In the genomic region with DNA sequence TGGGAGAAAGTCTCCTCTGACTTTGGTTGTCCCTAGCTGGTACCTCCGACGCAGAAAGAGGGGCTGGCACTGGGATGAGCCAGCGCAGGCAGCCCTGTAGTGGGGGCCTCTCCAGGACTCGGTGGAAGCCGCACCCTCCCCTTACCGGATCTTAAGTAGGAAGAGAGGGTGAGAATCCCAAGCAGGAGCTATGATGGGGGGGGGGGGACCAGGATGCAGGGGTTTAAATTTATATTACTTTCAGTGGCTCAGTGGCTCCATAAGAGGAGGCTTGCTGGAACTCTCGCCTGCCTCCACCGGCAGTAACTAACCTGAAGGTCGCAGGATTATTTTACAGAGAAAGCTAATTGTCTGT, we compare ENCODE assay signal across 12 mouse cellular contexts. TPM values are rescaled to one million over a fixed set of nuclear protein-coding genes. Genes with fewer than 3 reads are reported as not detected.
DNase-seq lines count a peak whose midpoint lies in the region; ATAC-seq and TF ChIP-seq lines count a peak whose summit lies in the region.
"Had no signal": no experiment of that assay in that cellular context is flagged by ENCODE, and none has a peak within 500 bp of the region (broad histone marks: within the 10 kb centered on the region; RNA-seq: fewer than 3 reads in every experiment).

No protein-coding gene starts in this region.

- no peak overlapping the region for H3K4me2 ChIP-seq in hindbrain, postnatal 0 days (ENCODE audit: low read depth, low read length)
- no peak overlapping the region for H3K4me2 ChIP-seq in embryonic facial prominence, embryonic 11.5 days (ENCODE audit: low read depth, low read length)
- H3K4me2 ChIP-seq in forebrain, postnatal 0 days (ENCODE audit: low read depth) = peak overlapping the region; percentile 19; the same call in 1 of the 2 replicates
- H3K4me2 ChIP-seq in midbrain, embryonic 14.5 days (ENCODE audit: low read length) = peak overlapping the region; percentile 34

- peaks cover 70% of the 10 kb centered on the region for H3K4me1 ChIP-seq in hindbrain, embryonic 10.5 days (replicated peaks)
- H3K4me1 ChIP-seq in hindbrain, postnatal 0 days (ENCODE audit: insufficient read depth, low read length) = 0 out of 2 replicates have a peak, but pooled peaks cover 3% of the 10 kb centered on the region
- H3K4me1 ChIP-seq in embryonic facial prominence, embryonic 11.5 days (ENCODE audit: control insufficient read depth, insufficient read depth, low read length) = no peaks in the 10 kb centered on the region; the same call in 1 of the 2 replicates
- H3K4me1 ChIP-seq in forebrain, postnatal 0 days (ENCODE audit: insufficient read depth) = no peaks in the 10 kb centered on the region
- peaks cover 39% of the 10 kb centered on the region; the same call in 1 of the 2 replicates for H3K4me1 ChIP-seq in midbrain, embryonic 14.5 days (ENCODE audit: control insufficient read depth, insufficient read depth, low read length)

- WGBS in hindbrain, embryonic 10.5 days = under 1% methylated on average over 9 of the region's 9 CpGs
- WGBS in hindbrain, postnatal 0 days = 2% methylated on average over 9 of the region's 9 CpGs
- under 1% methylated on average over 9 of the region's 9 CpGs for WGBS in embryonic facial prominence, embryonic 11.5 days
- WGBS in forebrain, postnatal 0 days = 8% methylated on average over 9 of the region's 9 CpGs
- 0% methylated on average over 9 of the region's 9 CpGs for WGBS in midbrain, embryonic 14.5 days

- ATAC-seq in hindbrain, postnatal 0 days = no peak
- 0 out of 2 replicates have a peak, but pooled peaks have one; percentile 2 for ATAC-seq in embryonic facial prominence, embryonic 11.5 days (replicated peaks; ENCODE audit: insufficient number of reproducible peaks, low FRiP score, low TSS enrichment, low read depth)
- ATAC-seq in forebrain, postnatal 0 days = no peak
- ATAC-seq in midbrain, embryonic 14.5 days (ENCODE audit: low FRiP score, low TSS enrichment) = no peak
- ATAC-seq: liver, postnatal 0 days had no signal

- H3K4me3 ChIP-seq in hindbrain, embryonic 10.5 days = peak overlapping the region; percentile 32
- H3K4me3 ChIP-seq in hindbrain, postnatal 0 days (ENCODE audit: low read length) = no peak overlapping the region
- no peak overlapping the region for H3K4me3 ChIP-seq in embryonic facial prominence, embryonic 11.5 days (ENCODE audit: low read depth, low read length)
- 0 out of 2 replicates have a peak overlapping the region, but pooled peaks have one; percentile 2 for H3K4me3 ChIP-seq in forebrain, postnatal 0 days (ENCODE audit: low read depth, low read length)
- H3K4me3 ChIP-seq in midbrain, embryonic 14.5 days (replicated peaks; ENCODE audit: low read depth, low read length) = no peak overlapping the region

- DNase-seq in hindbrain, embryonic 10.5 days (ENCODE audit: low spot score) = no peak
- no peak for DNase-seq in hindbrain, postnatal 0 days (ENCODE audit: low spot score)
- DNase-seq in embryonic facial prominence, embryonic 11.5 days (ENCODE audit: low spot score) = no peak
- DNase-seq in forebrain, postnatal 0 days = no peak
- DNase-seq in midbrain, embryonic 14.5 days = no peak
- DNase-seq in urinary bladder, postnatal 4 days (ENCODE audit: low spot score in 2 of 2) = no peak
- DNase-seq in layer of hippocampus, postnatal 14 days (ENCODE audit: low spot score in 2 of 2) = no peak
- DNase-seq in right cerebral cortex, adult 18-20 months = no peak
- DNase-seq: gastrocnemius, postnatal 14 days; kidney, adult 11 months; liver, postnatal 0 days had no signal

- peak overlapping the region; percentile 75 for H3K27ac ChIP-seq in hindbrain, embryonic 10.5 days
- no peak overlapping the region for H3K27ac ChIP-seq in hindbrain, postnatal 0 days
- H3K27ac ChIP-seq in embryonic facial prominence, embryonic 11.5 days (replicated peaks; ENCODE audit: low read depth, low read length) = no peak overlapping the region
- H3K27ac ChIP-seq in forebrain, postnatal 0 days (ENCODE audit: low read depth, low read length) = no peak overlapping the region
- H3K27ac ChIP-seq in midbrain, embryonic 14.5 days (replicated peaks; ENCODE audit: low read depth, low read length) = no peak overlapping the region

- no peak overlapping the region for H3K9ac ChIP-seq in hindbrain, postnatal 0 days (replicated peaks; ENCODE audit: low read length)
- no peak overlapping the region for H3K9ac ChIP-seq in embryonic facial prominence, embryonic 11.5 days (replicated peaks; ENCODE audit: low read length)
- no peak overlapping the region for H3K9ac ChIP-seq in forebrain, postnatal 0 days
- no peak overlapping the region for H3K9ac ChIP-seq in midbrain, embryonic 14.5 days (replicated peaks; ENCODE audit: low read length)
- H3K9ac ChIP-seq: liver, postnatal 0 days had no signal

- no peak for TF ChIP-seq CTCF in hindbrain, postnatal 0 days (IDR thresholded peaks at IDR 0.05; ENCODE audit: low read depth)
- TF ChIP-seq CTCF in forebrain, postnatal 0 days (IDR thresholded peaks at IDR 0.05; ENCODE audit: low read depth) = no peak

- no peaks in the 10 kb centered on the region for H3K36me3 ChIP-seq in hindbrain, embryonic 10.5 days
- no peaks in the 10 kb centered on the region for H3K36me3 ChIP-seq in hindbrain, postnatal 0 days (ENCODE audit: insufficient read depth, low read length)
- H3K36me3 ChIP-seq in embryonic facial prominence, embryonic 11.5 days (replicated peaks; ENCODE audit: control insufficient read depth, insufficient read depth, low read depth, low read length) = no peaks in the 10 kb centered on the region
- H3K36me3 ChIP-seq in forebrain, postnatal 0 days (ENCODE audit: insufficient read depth) = no peaks in the 10 kb centered on the region
- no peaks in the 10 kb centered on the region for H3K36me3 ChIP-seq in midbrain, embryonic 14.5 days (ENCODE audit: control insufficient read depth, insufficient read depth, low read length)

- H3K27me3 ChIP-seq in hindbrain, embryonic 10.5 days (ENCODE audit: insufficient read depth, poor library complexity, severe bottlenecking) = peaks cover 100% of the 10 kb centered on the region
- H3K27me3 ChIP-seq in hindbrain, postnatal 0 days (ENCODE audit: insufficient read depth, low read length) = peaks cover 60% of the 10 kb centered on the region
- peaks cover 66% of the 10 kb centered on the region for H3K27me3 ChIP-seq in embryonic facial prominence, embryonic 11.5 days (ENCODE audit: control insufficient read depth, insufficient read depth, low read length)
- H3K27me3 ChIP-seq in forebrain, postnatal 0 days (ENCODE audit: insufficient read depth, low read length) = peaks cover 39% of the 10 kb centered on the region
- H3K27me3 ChIP-seq in midbrain, embryonic 14.5 days (ENCODE audit: control insufficient read depth, insufficient read depth, low read length) = peaks cover 82% of the 10 kb centered on the region

- no peaks in the 10 kb centered on the region for H3K9me3 ChIP-seq in hindbrain, embryonic 10.5 days
- no peaks in the 10 kb centered on the region for H3K9me3 ChIP-seq in hindbrain, postnatal 0 days (ENCODE audit: low read length)
- H3K9me3 ChIP-seq in embryonic facial prominence, embryonic 11.5 days (replicated peaks; ENCODE audit: control insufficient read depth, low read length) = no peaks in the 10 kb centered on the region
- H3K9me3 ChIP-seq in forebrain, postnatal 0 days (ENCODE audit: low read length) = no peaks in the 10 kb centered on the region
- H3K9me3 ChIP-seq in midbrain, embryonic 14.5 days (ENCODE audit: control insufficient read depth, low read length) = no peaks in the 10 kb centered on the region

RNA-seq across cellular contexts. Expression of a gene that starts 5.0 kb away (rescaled TPM):
- polyA plus RNA-seq in hindbrain, embryonic 10.5 days (2016; fragmentation: Nextera tagmentation; extraction: Ambion mirVana) = 19.9 and 50.0 TPM in 2 replicates
- total RNA-seq in hindbrain, postnatal 0 days (2014; rRNA removed) = 2.6 and 3.3 TPM in 2 replicates
- polyA plus RNA-seq in hindbrain, postnatal 0 days (2015; fragmentation: Nextera tagmentation; extraction: Ambion mirVana) = 0.85 and 1.1 TPM in 2 replicates
- polyA plus RNA-seq in embryonic facial prominence, embryonic 11.5 days (2014; fragmentation: Nextera tagmentation; extraction: Ambion mirVana) = 3.5 and 9.5 TPM in 2 replicates
- total RNA-seq in forebrain, postnatal 0 days (2014; rRNA removed) = 5.0 and 9.4 TPM in 2 replicates
- 2.2 and 2.6 TPM in 2 replicates for polyA plus RNA-seq in forebrain, postnatal 0 days (2015; fragmentation: Nextera tagmentation; extraction: Ambion mirVana)
- polyA plus RNA-seq in midbrain, embryonic 14.5 days (2014; fragmentation: Nextera tagmentation; extraction: Ambion mirVana) = 10.0 and 18.6 TPM in 2 replicates
- 1 to 10 TPM; 2.4 to 2.8 TPM for total RNA-seq in layer of hippocampus, postnatal 14 days (2021)
- total RNA-seq: gastrocnemius, postnatal 14 days; left cerebral cortex, adult 18-20 months had no signal
- polyA plus RNA-seq: liver, postnatal 0 days had no signal

Comparison
In these comparisons a context has a peak if more than half of its experiments do, and no peak if none do; other contexts are left out.
1. H3K4me3 ChIP-seq: peak in hindbrain, embryonic 10.5 days (single experiment) and forebrain, postnatal 0 days (single experiment); none in hindbrain, postnatal 0 days (single experiment), embryonic facial prominence, embryonic 11.5 days (single experiment) and midbrain, embryonic 14.5 days (single experiment).
2. H3K4me2 ChIP-seq: peak in forebrain, postnatal 0 days (single experiment) and midbrain, embryonic 14.5 days (single experiment); none in hindbrain, postnatal 0 days (single experiment) and embryonic facial prominence, embryonic 11.5 days (single experiment).